Mouse (Mus musculus): ENCODE data around the gene Cpne4.

Cpne4 gene

GRCm38 (mm10) chr9:104687051-104687450 is 140.0 kb downstream of the Cpne4 start:
- DNase-seq (ENCODE audit: low read depth): no peak

DNA sequence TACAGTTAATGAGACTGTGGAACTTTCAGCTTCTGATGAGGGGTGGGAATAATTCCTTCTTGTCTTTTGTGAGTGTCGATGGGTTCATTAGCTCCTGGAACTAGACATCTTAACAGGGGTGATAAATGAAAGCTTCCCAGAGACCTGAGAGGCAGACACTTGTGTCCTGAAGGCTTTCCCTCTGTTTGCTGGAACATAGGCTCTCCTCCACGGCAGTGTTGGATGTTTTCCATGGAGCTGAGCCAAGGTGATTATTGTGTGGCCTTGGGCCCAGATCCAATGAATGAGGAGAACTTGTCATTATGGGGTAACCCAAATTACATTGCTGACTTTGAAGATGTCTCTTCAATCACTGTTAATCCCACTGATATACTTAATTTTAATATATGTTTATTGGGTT is 146.1 kb downstream of the Cpne4 start:
- DNase-seq (ENCODE audit: low read depth): no peak

DNA sequence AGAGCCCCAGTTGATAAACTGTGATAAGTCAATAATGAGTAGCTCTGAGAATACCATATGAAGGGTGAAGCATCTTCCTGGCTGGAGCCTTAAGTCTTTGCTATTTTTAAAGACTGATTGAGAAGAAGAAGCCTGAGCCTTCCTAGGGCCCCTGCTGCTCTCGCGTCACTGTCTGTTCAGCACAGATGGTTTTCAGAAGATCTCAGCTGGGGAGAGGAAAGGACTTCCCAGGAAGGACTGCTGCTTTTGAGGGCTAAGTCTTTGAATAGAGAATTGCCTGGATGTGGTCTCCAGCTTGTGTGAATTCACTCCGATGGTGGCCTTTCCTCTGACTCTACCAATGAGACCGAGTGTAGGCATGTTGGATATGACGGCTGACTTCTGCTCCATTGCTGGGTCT is 163.7 kb downstream of the Cpne4 start:
- DNase-seq (ENCODE audit: low read depth): no peak

- DNase-seq (ENCODE audit: low read depth): no peak
These were observed 178.2 kb downstream of the Cpne4 start for GRCm38 (mm10) chr9:104725311-104725710.

- DNase-seq (ENCODE audit: low read depth): no peak
These were observed 195.7 kb downstream of the Cpne4 start for GRCm38 (mm10) chr9:104742661-104743380.

DNA sequence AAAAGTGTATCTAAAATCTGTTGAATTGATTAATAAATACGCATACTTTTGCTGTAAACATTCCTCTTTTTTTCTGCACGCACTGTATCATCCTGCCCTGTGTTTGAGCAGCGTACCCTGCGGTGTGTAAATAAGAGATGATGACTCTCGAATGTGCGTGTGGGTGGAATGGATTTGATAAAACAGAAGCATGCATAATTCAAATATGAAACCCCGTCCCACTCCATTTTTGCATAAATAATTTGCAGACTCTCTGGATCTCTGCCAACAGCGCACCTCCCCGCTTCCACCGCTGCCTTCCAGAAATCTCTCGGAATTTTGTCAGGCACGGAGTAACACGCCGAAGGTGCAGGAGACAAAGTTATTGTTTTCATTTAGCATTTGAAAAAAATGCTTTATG is 208.4 kb downstream of the Cpne4 start:
- no peak for DNase-seq (ENCODE audit: low read depth)

DNA sequence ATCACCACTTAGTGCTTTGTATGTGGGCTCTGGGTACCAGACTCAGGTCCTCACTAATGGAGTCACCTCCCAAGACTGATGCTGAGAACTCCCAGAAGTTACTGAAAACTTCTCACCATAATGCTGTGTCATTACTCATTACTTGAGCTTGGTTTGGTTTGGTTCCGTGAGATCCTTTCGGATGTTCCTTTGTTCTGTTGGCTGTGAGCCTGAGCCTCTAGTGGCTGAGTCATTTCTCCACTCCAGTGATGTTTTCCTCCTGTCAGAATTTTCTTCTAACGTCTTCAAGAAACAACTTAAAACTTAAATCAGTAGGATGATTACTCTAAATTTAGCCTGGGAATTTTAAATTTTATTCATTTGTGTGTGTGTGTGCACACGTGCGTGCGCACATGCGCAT is 212.9 kb downstream of the Cpne4 start:
- no peak for DNase-seq (ENCODE audit: low read depth)

- no peak for DNase-seq (ENCODE audit: low read depth)
These were observed 229.2 kb downstream of the Cpne4 start for GRCm38 (mm10) chr9:104776198-104776815.

DNA sequence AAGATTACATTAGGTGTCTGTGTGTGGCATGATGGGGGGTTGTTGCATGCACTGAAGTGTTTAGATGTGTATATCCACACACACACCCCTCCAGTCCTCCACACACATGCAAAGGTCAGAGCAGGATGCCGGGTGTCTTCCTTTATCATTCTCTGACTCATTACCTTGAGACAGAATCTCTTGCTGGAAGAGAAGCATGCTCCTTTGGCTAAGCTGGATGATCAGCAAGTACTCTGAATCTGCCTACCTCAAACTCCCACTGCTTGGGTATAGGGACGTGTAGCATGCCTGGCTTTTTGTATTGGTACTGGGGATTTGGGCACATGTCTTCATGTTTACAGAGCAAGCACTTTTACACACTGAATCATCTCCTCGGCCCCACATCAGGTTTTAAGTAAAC is 230.0 kb downstream of the Cpne4 start:
- DNase-seq (ENCODE audit: low read depth): no peak

DNA sequence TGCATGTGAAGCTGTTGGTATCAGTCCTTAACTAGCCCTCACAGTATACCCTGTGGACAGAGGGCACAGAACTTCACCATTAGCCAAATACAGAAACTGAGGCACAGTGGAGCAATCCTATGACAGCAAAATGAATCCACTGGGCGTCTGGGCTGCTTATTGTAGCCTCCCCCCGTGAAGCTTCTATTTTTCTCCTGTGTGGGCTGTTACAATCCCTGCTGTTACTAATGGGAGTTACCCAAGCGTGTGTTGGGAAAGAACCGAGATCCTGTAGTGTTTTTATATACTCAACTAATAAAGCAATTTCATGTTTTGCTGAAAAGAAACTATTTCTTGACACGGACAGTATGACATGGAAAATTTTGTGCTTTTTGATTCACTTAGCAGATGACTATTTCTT is 230.7 kb downstream of the Cpne4 start:
- DNase-seq (ENCODE audit: low read depth): no peak

- no peak for DNase-seq (ENCODE audit: low read depth)
These were observed 249.5 kb downstream of the Cpne4 start for GRCm38 (mm10) chr9:104796601-104797000.

- DNase-seq (ENCODE audit: low read depth): no peak
These were observed 257.7 kb downstream of the Cpne4 start for GRCm38 (mm10) chr9:104804776-104805175.

- DNase-seq (ENCODE audit: low read depth): no peak
These were observed 267.6 kb downstream of the Cpne4 start for GRCm38 (mm10) chr9:104814681-104815080.

DNA sequence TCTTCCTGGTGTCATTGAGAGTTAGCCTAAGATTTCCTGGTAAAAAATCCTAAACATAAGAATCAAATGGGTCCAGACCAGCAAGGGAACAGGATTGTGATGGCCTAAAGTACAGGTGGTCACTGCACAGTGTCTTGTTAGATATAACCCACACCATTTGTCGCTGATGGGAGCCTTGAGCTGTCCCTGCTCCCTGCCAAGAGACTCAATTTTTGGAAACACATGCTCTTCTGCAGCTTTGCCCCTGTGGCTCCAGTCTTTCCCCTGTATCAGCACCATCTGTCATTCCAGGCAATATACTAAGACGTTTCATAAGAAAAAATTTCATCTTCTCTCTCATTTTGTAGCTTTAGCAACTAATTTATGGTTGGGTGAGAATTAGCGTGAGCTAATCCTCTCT is 281.6 kb downstream of the Cpne4 start:
- no peak for DNase-seq (ENCODE audit: low read depth)

DNA sequence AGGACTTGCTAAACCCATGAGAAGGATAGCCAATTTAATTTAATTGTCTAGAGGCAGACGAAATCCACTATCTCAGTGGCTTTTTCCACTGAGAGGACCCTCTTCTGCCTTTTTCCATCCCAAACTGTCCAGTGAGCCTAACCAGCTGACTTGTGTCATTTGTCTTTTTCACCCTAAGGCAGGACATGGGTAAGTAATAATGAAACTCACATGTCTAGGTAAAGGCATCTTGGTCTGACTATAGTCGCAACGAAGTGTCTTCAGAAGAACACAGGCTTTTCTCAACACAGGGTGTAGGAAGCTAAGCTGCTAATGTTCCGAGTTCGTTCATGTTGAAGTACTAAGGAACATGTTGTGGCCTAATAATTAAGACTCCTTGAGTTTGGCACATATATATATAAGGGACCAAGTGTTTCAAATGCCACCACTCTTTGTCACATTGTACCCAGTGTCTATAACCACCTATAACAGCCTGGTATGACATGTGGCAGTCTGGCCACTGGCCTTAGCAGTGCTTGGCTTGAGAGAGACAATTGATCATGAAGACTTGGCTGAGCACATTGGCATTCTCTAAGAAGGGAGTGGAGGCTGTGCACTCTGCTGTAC is 286.0 kb downstream of the Cpne4 start:
- no peak for DNase-seq (ENCODE audit: low read depth)

DNA sequence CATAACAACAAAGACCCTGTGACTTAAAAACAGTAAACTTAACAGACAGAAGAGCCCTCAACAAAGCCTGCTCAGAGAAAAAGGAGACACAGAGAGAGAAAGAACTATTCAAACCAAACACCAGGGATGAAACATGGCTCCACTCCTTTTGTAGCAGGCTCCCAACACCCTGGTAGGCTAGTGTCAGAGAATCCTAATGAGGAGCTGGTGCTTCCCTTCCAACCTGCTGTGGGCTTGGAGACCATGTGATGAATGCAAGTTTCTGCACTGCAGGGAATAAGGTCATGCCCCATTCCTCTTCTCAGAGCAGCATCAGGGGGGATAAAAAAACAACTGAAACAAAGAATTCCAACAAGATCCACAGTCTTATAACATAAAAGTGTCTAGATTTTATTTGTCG is 290.8 kb downstream of the Cpne4 start:
- no peak for DNase-seq (ENCODE audit: low read depth)

DNA sequence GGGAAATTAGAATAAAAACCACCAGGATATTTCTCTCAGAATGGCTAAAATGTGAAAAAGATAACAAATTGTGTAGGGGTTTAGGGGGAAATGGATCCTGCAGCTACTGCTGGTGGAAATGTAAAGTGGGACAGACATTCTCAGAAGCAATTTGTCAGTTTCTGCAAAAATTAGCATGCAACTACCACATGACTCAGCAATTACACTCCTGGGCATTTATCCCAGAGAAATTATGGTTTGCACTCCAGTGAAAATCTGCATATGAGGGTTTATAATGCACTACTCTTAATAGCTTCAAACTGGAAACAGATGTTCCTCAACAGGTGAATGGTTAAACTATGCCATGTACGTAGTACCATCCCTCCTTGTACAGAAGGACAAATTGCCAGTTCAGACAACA is 294.2 kb downstream of the Cpne4 start:
- DNase-seq (ENCODE audit: low read depth): no peak

DNA sequence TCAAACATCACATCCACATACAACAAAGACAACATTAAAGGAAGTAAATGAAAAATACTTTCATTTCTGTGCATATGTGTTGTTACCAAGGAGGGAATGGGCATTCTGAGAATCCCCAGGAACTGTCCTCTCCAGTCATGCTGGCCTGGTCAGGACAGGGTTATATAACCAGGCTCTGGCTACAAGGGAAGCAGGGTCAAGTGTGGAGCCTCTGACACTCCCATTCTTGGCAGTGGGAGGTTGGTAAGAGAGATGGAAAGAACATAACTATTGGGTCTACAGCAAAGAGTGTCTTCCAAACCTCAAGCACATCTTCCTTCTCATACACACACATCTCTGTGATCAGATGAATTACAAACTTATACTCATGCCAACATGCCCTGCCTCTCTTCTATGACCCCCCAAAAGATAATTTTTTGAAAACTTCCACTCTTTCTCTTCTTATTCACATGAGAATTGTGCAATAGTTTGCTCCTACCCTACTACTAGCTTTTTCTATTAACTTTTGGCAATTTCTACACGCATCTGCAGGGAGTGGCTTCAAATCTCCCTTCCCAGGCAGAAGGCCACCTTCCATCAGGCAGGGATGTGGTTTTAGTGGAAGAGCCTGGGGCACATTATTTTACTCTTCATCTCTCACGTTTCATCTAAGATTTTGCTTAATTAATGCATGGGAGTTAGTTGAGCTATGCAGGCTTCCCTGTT is 298.3 kb downstream of the Cpne4 start:
- no peak for DNase-seq (ENCODE audit: low read depth)

DNA sequence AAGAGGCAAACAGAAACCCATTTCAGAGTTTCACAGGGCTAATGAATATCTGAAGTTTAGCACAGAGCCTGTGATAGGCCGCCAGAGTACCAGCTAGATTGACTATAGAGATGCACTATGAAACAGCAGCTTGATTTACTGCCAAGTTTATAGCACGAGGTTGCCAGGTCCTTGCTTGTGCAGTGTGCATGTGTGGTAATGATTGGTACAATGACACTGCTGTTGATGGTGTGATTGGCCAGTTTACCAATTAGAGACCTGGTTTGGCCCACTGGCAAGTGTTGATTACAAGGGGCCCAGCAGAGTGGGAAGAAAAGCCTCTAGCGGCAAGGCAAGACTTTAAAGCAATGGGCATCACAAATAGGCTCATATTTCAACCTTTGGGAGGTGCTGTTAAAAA is 306.6 kb downstream of the Cpne4 start:
- no peak for DNase-seq (ENCODE audit: low read depth)

- no peak for DNase-seq (ENCODE audit: low read depth)
These were observed 307.3 kb downstream of the Cpne4 start for GRCm38 (mm10) chr9:104854245-104854921.

GRCm38 (mm10) chr9:104865830-104866229 is 318.7 kb downstream of the Cpne4 start:
- no peak for DNase-seq (ENCODE audit: low read depth)

DNA sequence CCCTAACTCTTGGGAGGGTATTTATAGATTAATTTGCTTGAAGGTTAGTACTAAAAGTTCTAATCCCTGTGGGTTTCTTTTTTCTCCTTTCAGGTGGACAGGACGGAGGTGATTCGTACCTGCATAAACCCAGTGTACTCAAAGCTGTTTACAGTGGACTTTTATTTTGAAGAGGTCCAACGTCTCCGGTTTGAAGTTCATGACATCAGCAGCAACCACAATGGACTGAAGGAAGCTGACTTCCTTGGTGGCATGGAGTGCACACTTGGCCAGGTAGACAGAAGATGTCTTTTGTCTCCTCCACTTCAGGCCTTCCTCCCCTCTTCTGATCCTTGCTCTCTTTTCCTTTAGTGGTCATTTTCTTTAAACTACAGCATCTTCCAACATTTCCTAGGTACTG is 325.5 kb downstream of the Cpne4 start:
- DNase-seq (ENCODE audit: low read depth): no peak

All from 416B (cell line).